Mouse (Mus musculus): ENCODE measurements around the gene Uso1. TPM values are rescaled to one million over a fixed set of nuclear protein-coding genes. Genes with fewer than 3 reads are reported as not detected.

The Uso1 gene
- polyA plus RNA-seq, 1 experiment from 2014 or later: 34.4 TPM

- Histone ChIP-seq H3K9me3 (ENCODE audit: control insufficient read depth, low read length) (no peaks in the 10 kb centered on the region), H3K4me1 (ENCODE audit: control insufficient read depth, insufficient read depth, low read length) (no peaks in the 10 kb centered on the region), H3K27ac (replicated peaks; ENCODE audit: low read depth, low read length) (peak overlapping the region; percentile 73), H3K4me3 (replicated peaks; ENCODE audit: low read depth, low read length) (no peak overlapping the region), H3K27me3 (ENCODE audit: control insufficient read depth, insufficient read depth, low read length) (no peaks in the 10 kb centered on the region), H3K36me3 (ENCODE audit: control insufficient read depth, insufficient read depth, low read length) (peaks cover 76% of the 10 kb centered on the region), H3K9ac (replicated peaks; ENCODE audit: low read length) (no peak overlapping the region), H3K4me2 (ENCODE audit: low read length) (0 out of 2 replicates have a peak overlapping the region, but pooled peaks have one; percentile 7)
- DNase-seq (peak; percentile 79), ATAC-seq (ENCODE audit: low FRiP score, low TSS enrichment) (peak; percentile 75)
- 51% methylated on average over 15 of the region's 15 CpGs for WGBS
Observed at GRCm38 (mm10) chr5:92196895-92197811, 59.4 kb downstream of the Uso1 start.

GRCm38 (mm10) chr5:92198266-92198665 lies 60.5 kb downstream of the Uso1 start:
- H3K9me3 ChIP-seq (ENCODE audit: control insufficient read depth, low read length): no peaks in the 10 kb centered on the region
- H3K36me3 ChIP-seq (ENCODE audit: control insufficient read depth, insufficient read depth, low read length): peaks cover 73% of the 10 kb centered on the region
- H3K27ac ChIP-seq (replicated peaks; ENCODE audit: low read depth, low read length): peak overlapping the region; percentile 73

GRCm38 (mm10) chr5:92204162-92205036 lies 66.7 kb downstream of the Uso1 start:
- Histone ChIP-seq H3K27me3 (ENCODE audit: control insufficient read depth, insufficient read depth, low read length) (no peaks in the 10 kb centered on the region), H3K9ac (replicated peaks; ENCODE audit: low read length) (no peak overlapping the region), H3K9me3 (ENCODE audit: control insufficient read depth, low read length) (no peaks in the 10 kb centered on the region), H3K4me1 (ENCODE audit: control insufficient read depth, insufficient read depth, low read length) (no peaks in the 10 kb centered on the region), H3K4me3 (replicated peaks; ENCODE audit: low read depth, low read length) (no peak overlapping the region), H3K27ac (replicated peaks; ENCODE audit: low read depth, low read length) (no peak overlapping the region), H3K4me2 (ENCODE audit: low read length) (no peak overlapping the region), H3K36me3 (ENCODE audit: control insufficient read depth, insufficient read depth, low read length) (peaks cover 52% of the 10 kb centered on the region)
- ATAC-seq (ENCODE audit: low FRiP score, low TSS enrichment): no peak
- DNase-seq: no peak
- WGBS: 96% methylated on average over 6 of the region's 6 CpGs

More at GRCm38 (mm10) chr5:92198266-92198665, 60.5 kb downstream of the Uso1 start:
- H3K9ac ChIP-seq (replicated peaks; ENCODE audit: low read length): no peak overlapping the region
- ATAC-seq (ENCODE audit: low FRiP score, low TSS enrichment) (no peak), DNase-seq (no peak)
- WGBS: 58% methylated on average over 8 of the region's 8 CpGs
- H3K27me3 ChIP-seq (ENCODE audit: control insufficient read depth, insufficient read depth, low read length): no peaks in the 10 kb centered on the region
- no peak overlapping the region for H3K4me2 ChIP-seq (ENCODE audit: low read length)
- H3K4me3 ChIP-seq (replicated peaks; ENCODE audit: low read depth, low read length): no peak overlapping the region
- no peaks in the 10 kb centered on the region for H3K4me1 ChIP-seq (ENCODE audit: control insufficient read depth, insufficient read depth, low read length)

GRCm38 (mm10) chr5:92205184-92205583 lies 67.4 kb downstream of the Uso1 start:
- Histone ChIP-seq H3K9me3 (ENCODE audit: control insufficient read depth, low read length) (no peaks in the 10 kb centered on the region), H3K4me2 (ENCODE audit: low read length) (no peak overlapping the region), H3K36me3 (ENCODE audit: control insufficient read depth, insufficient read depth, low read length) (peaks cover 44% of the 10 kb centered on the region), H3K4me3 (replicated peaks; ENCODE audit: low read depth, low read length) (no peak overlapping the region), H3K27ac (replicated peaks; ENCODE audit: low read depth, low read length) (no peak overlapping the region), H3K27me3 (ENCODE audit: control insufficient read depth, insufficient read depth, low read length) (no peaks in the 10 kb centered on the region), H3K9ac (replicated peaks; ENCODE audit: low read length) (no peak overlapping the region), H3K4me1 (ENCODE audit: control insufficient read depth, insufficient read depth, low read length) (no peaks in the 10 kb centered on the region)
- ATAC-seq (ENCODE audit: low FRiP score, low TSS enrichment) (no peak), DNase-seq (no peak)
- WGBS: 92% methylated on average over 7 of the region's 7 CpGs

GRCm38 (mm10) chr5:92205706-92206105 lies 68.0 kb downstream of the Uso1 start:
- no peak overlapping the region for H3K27ac ChIP-seq (replicated peaks; ENCODE audit: low read depth, low read length)
- H3K36me3 ChIP-seq (ENCODE audit: control insufficient read depth, insufficient read depth, low read length): peaks cover 39% of the 10 kb centered on the region
- H3K9ac ChIP-seq (replicated peaks; ENCODE audit: low read length): no peak overlapping the region
- no peaks in the 10 kb centered on the region for H3K4me1 ChIP-seq (ENCODE audit: control insufficient read depth, insufficient read depth, low read length)
- H3K9me3 ChIP-seq (ENCODE audit: control insufficient read depth, low read length): no peaks in the 10 kb centered on the region
- 94% methylated on average over 5 of the region's 5 CpGs for WGBS
- ATAC-seq (ENCODE audit: low FRiP score, low TSS enrichment) (no peak), DNase-seq (no peak)
- H3K4me3 ChIP-seq (replicated peaks; ENCODE audit: low read depth, low read length): no peak overlapping the region
- H3K4me2 ChIP-seq (ENCODE audit: low read length): no peak overlapping the region
- H3K27me3 ChIP-seq (ENCODE audit: control insufficient read depth, insufficient read depth, low read length): no peaks in the 10 kb centered on the region

- H3K4me3 ChIP-seq (replicated peaks; ENCODE audit: low read depth, low read length): no peak overlapping the region
- no peak for ATAC-seq (ENCODE audit: low FRiP score, low TSS enrichment)
- H3K4me2 ChIP-seq (ENCODE audit: low read length): no peak overlapping the region
- H3K27me3 ChIP-seq (ENCODE audit: control insufficient read depth, insufficient read depth, low read length): no peaks in the 10 kb centered on the region
- peaks cover 35% of the 10 kb centered on the region for H3K36me3 ChIP-seq (ENCODE audit: control insufficient read depth, insufficient read depth, low read length)
- no peak overlapping the region for H3K9ac ChIP-seq (replicated peaks; ENCODE audit: low read length)
- H3K27ac ChIP-seq (replicated peaks; ENCODE audit: low read depth, low read length): no peak overlapping the region
- DNase-seq: no peak
- H3K4me1 ChIP-seq (ENCODE audit: control insufficient read depth, insufficient read depth, low read length): no peaks in the 10 kb centered on the region
- H3K9me3 ChIP-seq (ENCODE audit: control insufficient read depth, low read length): no peaks in the 10 kb centered on the region
- WGBS: 94% methylated on average over 6 of the region's 6 CpGs
Observed at GRCm38 (mm10) chr5:92206121-92206520, 68.4 kb downstream of the Uso1 start.

GRCm38 (mm10) chr5:92210205-92210604 lies 72.5 kb downstream of the Uso1 start:
- no peaks in the 10 kb centered on the region for H3K27me3 ChIP-seq (ENCODE audit: control insufficient read depth, insufficient read depth, low read length)
- H3K27ac ChIP-seq (replicated peaks; ENCODE audit: low read depth, low read length): no peak overlapping the region
- peaks cover 4% of the 10 kb centered on the region for H3K36me3 ChIP-seq (ENCODE audit: control insufficient read depth, insufficient read depth, low read length)
- DNase-seq: no peak
- no peaks in the 10 kb centered on the region for H3K4me1 ChIP-seq (ENCODE audit: control insufficient read depth, insufficient read depth, low read length)
- ATAC-seq (ENCODE audit: low FRiP score, low TSS enrichment): no peak
- H3K4me2 ChIP-seq (ENCODE audit: low read length): no peak overlapping the region
- no peaks in the 10 kb centered on the region for H3K9me3 ChIP-seq (ENCODE audit: control insufficient read depth, low read length)
- WGBS: 79% methylated on average over 8 of the region's 8 CpGs
- no peak overlapping the region for H3K4me3 ChIP-seq (replicated peaks; ENCODE audit: low read depth, low read length)
- no peak overlapping the region for H3K9ac ChIP-seq (replicated peaks; ENCODE audit: low read length)

GRCm38 (mm10) chr5:92212231-92212630 lies 74.5 kb downstream of the Uso1 start:
- Histone ChIP-seq H3K4me1 (ENCODE audit: control insufficient read depth, insufficient read depth, low read length) (no peaks in the 10 kb centered on the region), H3K4me3 (replicated peaks; ENCODE audit: low read depth, low read length) (no peak overlapping the region), H3K4me2 (ENCODE audit: low read length) (no peak overlapping the region), H3K27me3 (ENCODE audit: control insufficient read depth, insufficient read depth, low read length) (no peaks in the 10 kb centered on the region), H3K27ac (replicated peaks; ENCODE audit: low read depth, low read length) (no peak overlapping the region), H3K9ac (replicated peaks; ENCODE audit: low read length) (no peak overlapping the region), H3K36me3 (ENCODE audit: control insufficient read depth, insufficient read depth, low read length) (no peaks in the 10 kb centered on the region), H3K9me3 (ENCODE audit: control insufficient read depth, low read length) (no peaks in the 10 kb centered on the region)
- ATAC-seq (ENCODE audit: low FRiP score, low TSS enrichment) (no peak), DNase-seq (no peak)
- 93% methylated on average over 4 of the region's 4 CpGs for WGBS
